Mouse (Mus musculus): ENCODE results near the gene Saxo1. TPM values are rescaled to one million over a fixed set of nuclear protein-coding genes. Genes with fewer than 3 reads are reported as not detected.

The Saxo1 gene
- total and polyA plus RNA-seq, 2 experiments from 2014 or later: not detected

- Histone ChIP-seq H3K27ac (no peak overlapping the region), H3K4me2 (ENCODE audit: low read depth, low read length) (no peak overlapping the region), H3K27me3 (ENCODE audit: insufficient read depth, low read length) (no peaks in the 10 kb centered on the region), H3K4me1 (ENCODE audit: insufficient read depth, low read length) (no peaks in the 10 kb centered on the region), H3K36me3 (ENCODE audit: insufficient read depth, low read length) (no peaks in the 10 kb centered on the region), H3K4me3 (ENCODE audit: low read length) (no peak overlapping the region), H3K9ac (replicated peaks; ENCODE audit: low read length) (no peak overlapping the region), H3K9me3 (ENCODE audit: low read length) (no peaks in the 10 kb centered on the region)
- TF ChIP-seq CTCF (IDR thresholded peaks at IDR 0.05; ENCODE audit: low read depth): no peak
- 56% methylated on average over 6 of the region's 6 CpGs for whole genome bisulfite sequencing
- no peak for ATAC-seq
- DNase-seq (ENCODE audit: low spot score): no peak
Measured at GRCm38 (mm10) chr4:86529161-86529560, 29.0 kb downstream of the Saxo1 start.

- H3K36me3 ChIP-seq (ENCODE audit: insufficient read depth, low read length): no peaks in the 10 kb centered on the region
- H3K4me1 ChIP-seq (ENCODE audit: insufficient read depth, low read length): no peaks in the 10 kb centered on the region
- no peak overlapping the region for H3K9ac ChIP-seq (replicated peaks; ENCODE audit: low read length)
- H3K4me2 ChIP-seq (ENCODE audit: low read depth, low read length): no peak overlapping the region
- 77% methylated on average over 11 of the region's 11 CpGs for WGBS
- no peak for DNase-seq (ENCODE audit: low spot score)
- no peak for TF ChIP-seq CTCF (IDR thresholded peaks at IDR 0.05; ENCODE audit: low read depth)
- H3K27me3 ChIP-seq (ENCODE audit: insufficient read depth, low read length): no peaks in the 10 kb centered on the region
- H3K9me3 ChIP-seq (ENCODE audit: low read length): no peaks in the 10 kb centered on the region
- no peak for ATAC-seq
- no peak overlapping the region for H3K4me3 ChIP-seq (ENCODE audit: low read length)
- H3K27ac ChIP-seq: no peak overlapping the region
Measured at GRCm38 (mm10) chr4:86527162-86528136, 30.7 kb downstream of the Saxo1 start.

- H3K4me1 ChIP-seq (ENCODE audit: insufficient read depth, low read length): no peaks in the 10 kb centered on the region
- H3K9ac ChIP-seq (replicated peaks; ENCODE audit: low read length): no peak overlapping the region
- H3K27ac ChIP-seq: no peak overlapping the region
- 84% methylated on average over 1 of the region's 1 CpGs for WGBS
- H3K4me3 ChIP-seq (ENCODE audit: low read length): no peak overlapping the region
- no peak overlapping the region for H3K4me2 ChIP-seq (ENCODE audit: low read depth, low read length)
- no peaks in the 10 kb centered on the region for H3K36me3 ChIP-seq (ENCODE audit: insufficient read depth, low read length)
- ATAC-seq (no peak), DNase-seq (ENCODE audit: low spot score) (no peak)
- no peaks in the 10 kb centered on the region for H3K9me3 ChIP-seq (ENCODE audit: low read length)
- H3K27me3 ChIP-seq (ENCODE audit: insufficient read depth, low read length): no peaks in the 10 kb centered on the region
- no peak for TF ChIP-seq CTCF (IDR thresholded peaks at IDR 0.05; ENCODE audit: low read depth)
Measured at GRCm38 (mm10) chr4:86524483-86524882, 33.6 kb downstream of the Saxo1 start.

- Histone ChIP-seq H3K27ac (no peak overlapping the region), H3K9ac (replicated peaks; ENCODE audit: low read length) (no peak overlapping the region), H3K27me3 (ENCODE audit: insufficient read depth, low read length) (no peaks in the 10 kb centered on the region), H3K4me1 (ENCODE audit: insufficient read depth, low read length) (no peaks in the 10 kb centered on the region), H3K36me3 (ENCODE audit: insufficient read depth, low read length) (no peaks in the 10 kb centered on the region), H3K4me2 (ENCODE audit: low read depth, low read length) (no peak overlapping the region), H3K9me3 (ENCODE audit: low read length) (no peaks in the 10 kb centered on the region), H3K4me3 (ENCODE audit: low read length) (no peak overlapping the region)
- TF ChIP-seq CTCF (IDR thresholded peaks at IDR 0.05; ENCODE audit: low read depth): no peak
- DNase-seq (ENCODE audit: low spot score) (no peak), ATAC-seq (no peak)
- WGBS: 85% methylated on average over 5 of the region's 5 CpGs
Measured at GRCm38 (mm10) chr4:86523771-86524170, 34.4 kb downstream of the Saxo1 start.

- Histone ChIP-seq H3K4me1 (ENCODE audit: insufficient read depth, low read length) (no peaks in the 10 kb centered on the region), H3K27me3 (ENCODE audit: insufficient read depth, low read length) (no peaks in the 10 kb centered on the region), H3K27ac (no peak overlapping the region), H3K36me3 (ENCODE audit: insufficient read depth, low read length) (no peaks in the 10 kb centered on the region), H3K4me3 (ENCODE audit: low read length) (no peak overlapping the region), H3K9me3 (ENCODE audit: low read length) (no peaks in the 10 kb centered on the region), H3K4me2 (ENCODE audit: low read depth, low read length) (no peak overlapping the region), H3K9ac (replicated peaks; ENCODE audit: low read length) (no peak overlapping the region)
- no peak for ATAC-seq
- WGBS: 89% methylated on average over 12 of the region's 12 CpGs
- no peak for DNase-seq (ENCODE audit: low spot score)
- no peak for TF ChIP-seq CTCF (IDR thresholded peaks at IDR 0.05; ENCODE audit: low read depth)
Measured at GRCm38 (mm10) chr4:86520695-86521094, 37.4 kb downstream of the Saxo1 start.

- Histone ChIP-seq H3K4me3 (ENCODE audit: low read length) (no peak overlapping the region), H3K27ac (no peak overlapping the region), H3K9ac (replicated peaks; ENCODE audit: low read length) (no peak overlapping the region), H3K4me2 (ENCODE audit: low read depth, low read length) (no peak overlapping the region), H3K27me3 (ENCODE audit: insufficient read depth, low read length) (no peaks in the 10 kb centered on the region), H3K4me1 (ENCODE audit: insufficient read depth, low read length) (no peaks in the 10 kb centered on the region), H3K9me3 (ENCODE audit: low read length) (no peaks in the 10 kb centered on the region), H3K36me3 (ENCODE audit: insufficient read depth, low read length) (no peaks in the 10 kb centered on the region)
- DNase-seq (ENCODE audit: low spot score): no peak
- ATAC-seq: no peak
- 93% methylated on average over 6 of the region's 6 CpGs for WGBS
- no peak for TF ChIP-seq CTCF (IDR thresholded peaks at IDR 0.05; ENCODE audit: low read depth)
Measured at GRCm38 (mm10) chr4:86519953-86520352, 38.2 kb downstream of the Saxo1 start.

- Histone ChIP-seq H3K4me1 (ENCODE audit: insufficient read depth, low read length) (no peaks in the 10 kb centered on the region), H3K27ac (no peak overlapping the region), H3K27me3 (ENCODE audit: insufficient read depth, low read length) (no peaks in the 10 kb centered on the region), H3K9me3 (ENCODE audit: low read length) (no peaks in the 10 kb centered on the region), H3K9ac (replicated peaks; ENCODE audit: low read length) (no peak overlapping the region), H3K36me3 (ENCODE audit: insufficient read depth, low read length) (no peaks in the 10 kb centered on the region), H3K4me3 (ENCODE audit: low read length) (no peak overlapping the region), H3K4me2 (ENCODE audit: low read depth, low read length) (no peak overlapping the region)
- WGBS: 79% methylated on average over 6 of the region's 6 CpGs
- DNase-seq (ENCODE audit: low spot score): no peak
- no peak for ATAC-seq
- no peak for TF ChIP-seq CTCF (IDR thresholded peaks at IDR 0.05; ENCODE audit: low read depth)
Measured at GRCm38 (mm10) chr4:86504656-86505055, 53.5 kb downstream of the Saxo1 start.
